Comparison of ENCODE assay signal across 9 mouse cellular contexts in genomic region chr6:142507033-142507784, GRCm38 (mm10). TPM values are rescaled to one million over a fixed set of nuclear protein-coding genes. Genes with fewer than 3 reads are reported as not detected.
A peak's percentile ranks its signal among the peaks of the same experiment; 100 is the strongest.
DNase-seq lines count a peak whose midpoint lies in the region; ATAC-seq and TF ChIP-seq lines count a peak whose summit lies in the region.
"Had no signal": no experiment of that assay in that cellular context is flagged by ENCODE, and none has a peak within 500 bp of the region (broad histone marks: within the 10 kb centered on the region; RNA-seq: fewer than 3 reads in every experiment).

No protein-coding gene starts in this region.

- peak overlapping the region; percentile 85 for H3K9ac ChIP-seq in hindbrain, embryonic 13.5 days
- peak overlapping the region; percentile 75 for H3K9ac ChIP-seq in limb, embryonic 14.5 days (ENCODE audit: low read depth, low read length, severe bottlenecking)
- H3K9ac ChIP-seq in neural tube, embryonic 13.5 days = peak overlapping the region; percentile 89

- H3K4me3 ChIP-seq in heart, embryonic 10.5 days = peak overlapping the region; percentile 73
- peak overlapping the region; percentile 64 for H3K4me3 ChIP-seq in embryonic fibroblast, embryonic 13.5 days (ENCODE audit: insufficient read depth, low read length)
- H3K4me3 ChIP-seq in hindbrain, embryonic 13.5 days = peak overlapping the region; percentile 65
- H3K4me3 ChIP-seq in limb, embryonic 14.5 days (replicated peaks; ENCODE audit: low read length) = peak overlapping the region; percentile 65
- H3K4me3 ChIP-seq in neural tube, embryonic 13.5 days = peak overlapping the region; percentile 75

- H3K27ac ChIP-seq in heart, embryonic 10.5 days = peak overlapping the region; percentile 89
- H3K27ac ChIP-seq in embryonic fibroblast, embryonic 13.5 days (ENCODE audit: insufficient read depth, low read length) = no peak overlapping the region
- peak overlapping the region; percentile 80 for H3K27ac ChIP-seq in hindbrain, embryonic 13.5 days
- peak overlapping the region; percentile 61 for H3K27ac ChIP-seq in limb, embryonic 14.5 days (replicated peaks; ENCODE audit: low read depth, low read length)
- H3K27ac ChIP-seq in neural tube, embryonic 13.5 days (replicated peaks) = peak overlapping the region; percentile 83

- H3K27me3 ChIP-seq in heart, embryonic 10.5 days (ENCODE audit: insufficient read depth, poor library complexity, severe bottlenecking) = peaks cover 23% of the 10 kb centered on the region
- H3K27me3 ChIP-seq in hindbrain, embryonic 13.5 days = peaks cover 29% of the 10 kb centered on the region
- H3K27me3 ChIP-seq in limb, embryonic 14.5 days (ENCODE audit: control insufficient read depth, insufficient read depth, low read length) = no peaks in the 10 kb centered on the region
- H3K27me3 ChIP-seq in neural tube, embryonic 13.5 days = peaks cover 11% of the 10 kb centered on the region

- TF ChIP-seq POLR2A in embryonic fibroblast, embryonic 13.5 days (IDR thresholded peaks at IDR 0.05; ENCODE audit: low read depth, low read length) = no peak
- no peak for TF ChIP-seq POLR2A in limb, embryonic 14.5 days (IDR thresholded peaks at IDR 0.05; ENCODE audit: borderline replicate concordance, extremely low read depth, insufficient read depth, insufficient read length)

- 1% methylated on average over 30 of the region's 30 CpGs for WGBS in heart, embryonic 10.5 days
- under 1% methylated on average over 30 of the region's 30 CpGs for WGBS in hindbrain, embryonic 13.5 days
- 1% methylated on average over 30 of the region's 30 CpGs for WGBS in limb, embryonic 14.5 days
- under 1% methylated on average over 30 of the region's 30 CpGs for WGBS in neural tube, embryonic 13.5 days

- TF ChIP-seq CTCF in embryonic fibroblast, embryonic 13.5 days (IDR thresholded peaks at IDR 0.05; ENCODE audit: borderline replicate concordance, insufficient read depth, low read length) = no peak

- H3K4me1 ChIP-seq in heart, embryonic 10.5 days = peaks cover 32% of the 10 kb centered on the region
- no peaks in the 10 kb centered on the region for H3K4me1 ChIP-seq in embryonic fibroblast, embryonic 13.5 days (ENCODE audit: control insufficient read depth, insufficient read depth, low read length)
- H3K4me1 ChIP-seq in hindbrain, embryonic 13.5 days (replicated peaks) = peaks cover 44% of the 10 kb centered on the region
- H3K4me1 ChIP-seq in limb, embryonic 14.5 days (ENCODE audit: control insufficient read depth, insufficient read depth, low read length) = peaks cover 8% of the 10 kb centered on the region; the same call in 1 of the 2 replicates
- peaks cover 54% of the 10 kb centered on the region for H3K4me1 ChIP-seq in neural tube, embryonic 13.5 days (replicated peaks)

- DNase-seq in heart, embryonic 10.5 days (ENCODE audit: low spot score) = no peak
- no peak for DNase-seq in heart, adult 9 months (ENCODE audit: low spot score in 2 of 2)
- peak; percentile 17 for DNase-seq in adrenal gland, postnatal 25 days
- DNase-seq in limb, embryonic 14.5 days (ENCODE audit: low spot score) = no peak

- ATAC-seq in hindbrain, embryonic 13.5 days (ENCODE audit: low FRiP score) = peak; percentile 82
- peak; percentile 42 for ATAC-seq in limb, embryonic 14.5 days (ENCODE audit: low FRiP score, low read depth)
- ATAC-seq in neural tube, embryonic 13.5 days (ENCODE audit: low read depth) = peak; percentile 80
- no peak for ATAC-seq in erythroid progenitor cell, adult 5-6 weeks (replicated peaks; ENCODE audit: low FRiP score, poor library complexity, severe bottlenecking)

- no peaks in the 10 kb centered on the region for H3K9me3 ChIP-seq in heart, embryonic 10.5 days
- H3K9me3 ChIP-seq in hindbrain, embryonic 13.5 days = no peaks in the 10 kb centered on the region
- H3K9me3 ChIP-seq in limb, embryonic 14.5 days (ENCODE audit: control insufficient read depth, low read length) = no peaks in the 10 kb centered on the region
- H3K9me3 ChIP-seq in neural tube, embryonic 13.5 days = no peaks in the 10 kb centered on the region

- peaks cover 31% of the 10 kb centered on the region for H3K36me3 ChIP-seq in heart, embryonic 10.5 days
- peaks cover 9% of the 10 kb centered on the region for H3K36me3 ChIP-seq in hindbrain, embryonic 13.5 days
- H3K36me3 ChIP-seq in limb, embryonic 14.5 days (ENCODE audit: control insufficient read depth, insufficient read depth, low read length) = peaks cover 17% of the 10 kb centered on the region
- peaks cover 17% of the 10 kb centered on the region for H3K36me3 ChIP-seq in neural tube, embryonic 13.5 days

- peak overlapping the region; percentile 91 for H3K4me2 ChIP-seq in hindbrain, embryonic 13.5 days
- H3K4me2 ChIP-seq in limb, embryonic 14.5 days (replicated peaks; ENCODE audit: low read depth, low read length, severe bottlenecking) = peak overlapping the region; percentile 78
- H3K4me2 ChIP-seq in neural tube, embryonic 13.5 days = peak overlapping the region; percentile 95

RNA-seq across cellular contexts. Expression of gene Ldhb, which starts 0.5 kb away (rescaled TPM):
- polyA plus RNA-seq in heart, embryonic 10.5 days (2016; fragmentation: Nextera tagmentation; extraction: Ambion mirVana) = 470 and 619 TPM in 2 replicates
- total RNA-seq in adrenal gland, postnatal 25 days (2021) = 150 and 155 TPM in 2 replicates
- 77.4 and 79.9 TPM in 2 replicates for polyA plus RNA-seq in embryonic fibroblast, embryonic 13.5 days (2011; ENCODE audit: insufficient read length, low read depth, missing spikeins)
- 510 and 517 TPM in 2 replicates for polyA plus RNA-seq in hindbrain, embryonic 13.5 days (2015; fragmentation: Nextera tagmentation; extraction: Ambion mirVana)
- polyA plus RNA-seq in limb, embryonic 14.5 days (2012; rRNA removed) = 178 TPM in 2 replicates
- polyA plus RNA-seq in limb, embryonic 14.5 days (2014; fragmentation: Nextera tagmentation; extraction: Ambion mirVana) = 229 and 266 TPM in 2 replicates
- 522 and 568 TPM in 2 replicates for polyA plus RNA-seq in neural tube, embryonic 13.5 days (2015; fragmentation: Nextera tagmentation; extraction: Ambion mirVana)
- 10.1 TPM in 1 of 2 replicates, not detected in the other for total RNA-seq in erythroid progenitor cell, adult 5-6 weeks (2015; ENCODE audit: low replicate concordance)
- total RNA-seq in erythroid progenitor cell, adult 5-6 weeks (2017; ENCODE audit: low replicate concordance) = 3.7 TPM in 1 of 2 replicates, not detected in the other
- total RNA-seq: MEL had no signal

RNA-seq across cellular contexts. Expression of gene Gys2, which starts 34.3 kb away (rescaled TPM):
- 0.05 and 1.4 TPM in 2 replicates for polyA plus RNA-seq in heart, embryonic 10.5 days (2016; fragmentation: Nextera tagmentation; extraction: Ambion mirVana)
- 3.4 and 6.6 TPM in 2 replicates for total RNA-seq in adrenal gland, postnatal 25 days (2021)
- polyA plus RNA-seq in embryonic fibroblast, embryonic 13.5 days (2011; ENCODE audit: insufficient read length, low read depth, missing spikeins) = not detected in 2 replicates
- 0.08 and 0.09 TPM in 2 replicates for polyA plus RNA-seq in hindbrain, embryonic 13.5 days (2015; fragmentation: Nextera tagmentation; extraction: Ambion mirVana)
- polyA plus RNA-seq in limb, embryonic 14.5 days (2012; rRNA removed) = 0.03 TPM in 1 of 2 replicates, not detected in the other
- not detected in 2 replicates for polyA plus RNA-seq in limb, embryonic 14.5 days (2014; fragmentation: Nextera tagmentation; extraction: Ambion mirVana)
- not detected in 2 replicates for polyA plus RNA-seq in neural tube, embryonic 13.5 days (2015; fragmentation: Nextera tagmentation; extraction: Ambion mirVana)
- total RNA-seq in erythroid progenitor cell, adult 5-6 weeks (2015; ENCODE audit: low replicate concordance) = not detected in 2 replicates
- not detected in 2 replicates for total RNA-seq in erythroid progenitor cell, adult 5-6 weeks (2017; ENCODE audit: low replicate concordance)
- total RNA-seq: MEL had no signal
